Mouse (Mus musculus): ENCODE measurements around the gene Pgm1. TPM values are rescaled to one million over a fixed set of nuclear protein-coding genes. Genes with fewer than 3 reads are reported as not detected.

The Pgm1 gene
- polyA plus RNA-seq (2015; fragmentation: Illumina TruSeq; extraction: RNeasy Lipid Tissue Mini Kit (QIAGEN cat#74804); ENCODE audit: insufficient read depth, low replicate concordance): 17.4 TPM

DNA sequence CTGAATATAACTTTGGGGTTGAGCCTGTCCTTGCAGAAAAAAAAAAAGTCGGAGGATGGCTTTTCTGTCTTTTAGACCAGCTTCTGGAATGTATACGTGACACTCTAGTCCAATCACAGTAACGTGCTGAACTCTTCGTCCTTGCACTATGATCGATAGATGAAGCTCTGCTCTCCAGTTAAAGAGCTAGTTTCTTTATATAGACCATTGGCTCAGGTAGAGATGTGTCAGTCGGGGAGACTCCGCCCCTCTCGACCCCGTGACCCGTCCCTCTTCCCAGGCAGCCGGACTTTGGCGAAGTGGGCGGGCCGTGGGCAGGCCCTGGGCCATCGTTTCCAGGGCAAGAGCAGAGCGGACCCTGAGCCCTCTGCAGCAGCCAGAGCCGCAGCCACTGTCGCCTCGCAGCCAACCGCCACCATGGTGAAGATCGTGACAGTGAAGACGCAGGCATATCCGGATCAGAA, at the start of gene Pgm1:
Gene Pgm1 (plus strand): TSS at position 266 of the 464 bp plus-strand sequence.

DNA sequence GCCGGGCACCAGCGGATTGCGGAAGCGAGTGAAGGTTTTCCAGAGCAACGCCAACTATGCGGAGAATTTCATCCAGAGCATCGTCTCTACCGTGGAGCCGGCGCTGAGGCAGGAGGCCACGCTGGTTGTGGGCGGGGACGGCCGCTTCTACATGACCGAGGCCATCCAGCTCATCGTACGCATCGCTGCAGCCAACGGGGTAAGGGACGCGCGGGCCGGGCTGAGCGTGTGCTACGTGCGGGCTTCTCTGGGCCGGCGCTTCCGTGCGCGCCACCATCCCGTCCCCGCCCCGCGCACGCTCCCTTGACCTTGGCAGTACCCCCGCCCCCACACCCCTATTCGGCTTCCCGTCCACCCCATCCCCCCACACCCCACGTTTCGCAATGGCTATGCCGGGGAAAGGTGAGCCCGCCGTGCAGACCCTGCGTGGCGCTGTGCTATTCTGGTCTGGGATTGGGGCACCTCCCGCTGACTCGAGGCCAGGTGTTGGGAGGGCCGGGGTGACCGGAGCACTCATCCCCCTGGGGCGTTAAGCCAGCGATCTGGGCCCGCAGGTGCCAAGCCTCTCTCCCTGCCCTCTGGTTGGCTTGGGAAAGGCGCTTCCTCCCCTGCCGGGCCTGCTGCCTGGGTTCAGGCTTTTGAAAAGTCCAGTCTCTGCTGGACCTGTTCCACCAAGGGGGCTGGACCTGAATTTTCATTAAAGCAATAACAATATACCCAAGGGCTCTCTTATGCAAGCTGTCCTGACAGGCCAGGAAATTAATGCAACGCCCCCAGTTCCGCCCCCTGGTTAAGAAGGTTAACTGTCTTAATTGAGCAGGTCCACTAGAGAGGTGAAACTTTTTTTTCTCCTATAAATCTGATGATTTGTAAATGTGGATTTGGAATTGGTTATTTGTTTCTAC, 651 bp downstream of the Pgm1 start, which contains the start of gene Itgb3bp:
Gene Itgb3bp (minus strand): TSS at position 201 of the 905 bp plus-strand sequence.

Other genes with a start within 250 kb of the Pgm1 start
- gene Alg6, start 213.8 kb upstream of the Pgm1 start, polyA plus RNA-seq (2015; fragmentation: Illumina TruSeq; extraction: RNeasy Lipid Tissue Mini Kit (QIAGEN cat#74804); ENCODE audit: insufficient read depth, low replicate concordance): 11.8 TPM
- gene Efcab7, start 100.2 kb upstream of the Pgm1 start, polyA plus RNA-seq (2015; fragmentation: Illumina TruSeq; extraction: RNeasy Lipid Tissue Mini Kit (QIAGEN cat#74804); ENCODE audit: insufficient read depth, low replicate concordance): 7.9 TPM
- gene Itgb3bp, start 399 bp downstream of the Pgm1 start, polyA plus RNA-seq (2015; fragmentation: Illumina TruSeq; extraction: RNeasy Lipid Tissue Mini Kit (QIAGEN cat#74804); ENCODE audit: insufficient read depth, low replicate concordance): 17.3 TPM
- 2.4 TPM for gene Ror1, start 166.4 kb downstream of the Pgm1 start, polyA plus RNA-seq (2015; fragmentation: Illumina TruSeq; extraction: RNeasy Lipid Tissue Mini Kit (QIAGEN cat#74804); ENCODE audit: insufficient read depth, low replicate concordance)